Mouse (Mus musculus) intestine, postnatal 0 days (tissue): ENCODE measurements at regions not wholly inside any gene's neighbourhood (a gene's known extent, or its start where the extent isn't known, plus 50 kb on each side); places are given as distances from the start of the nearest gene placed in this dataset.

Experiments used
- ATAC-seq: fragments of 200-750 bp; cut with Nextera tagmentation; 2 replicates; pipeline ENCODE4 v1.8.0; 2017; ENCODE audit warnings: mild to moderate bottlenecking, moderate TSS enrichment, moderate library complexity
- H3K27ac ChIP-seq: fragments of 300-500 bp; sonication (generic); 2 replicates; pipeline ENCODE4 v1.5.1; 2014; ENCODE audit warnings: mild to moderate bottlenecking, low read depth, low read length, moderate library complexity
- H3K27me3 ChIP-seq: fragments of 300-500 bp; sonication (generic); replicated peaks from 2 replicates; pipeline ENCODE4 v1.6.1; 2014; ENCODE audit warnings: low read length, mixed read lengths; ENCODE audit not compliant: control insufficient read depth, insufficient read depth
- H3K36me3 ChIP-seq: fragments of 300-500 bp; sonication (generic); 2 replicates; pipeline ENCODE4 v1.6.1; 2014; ENCODE audit warnings: mild to moderate bottlenecking, moderate library complexity; ENCODE audit not compliant: control insufficient read depth, insufficient read depth
- H3K4me1 ChIP-seq: fragments of 300-500 bp; sonication (generic); replicated peaks from 2 replicates; pipeline ENCODE4 v1.6.1; 2014; ENCODE audit warnings: antibody characterized with exemption, low read length, mixed read lengths; ENCODE audit not compliant: control insufficient read depth, insufficient read depth
- H3K4me2 ChIP-seq: fragments of 300-500 bp; sonication (generic); replicated peaks from 2 replicates; pipeline ENCODE4 v1.6.1; 2014; ENCODE audit warnings: low read depth, mild to moderate bottlenecking, moderate library complexity
- H3K4me3 ChIP-seq: fragments of 300-500 bp; sonication (generic); 2 replicates; pipeline ENCODE4 v1.5.1; 2014; ENCODE audit warnings: low read depth, low read length
- H3K9ac ChIP-seq: fragments of 300-500 bp; sonication (generic); 2 replicates; pipeline ENCODE4 v1.6.1; 2014; ENCODE audit warnings: mild to moderate bottlenecking, low read depth, low read length
- H3K9me3 ChIP-seq: fragments of 300-500 bp; sonication (generic); 2 replicates; pipeline ENCODE4 v1.6.1; 2016; ENCODE audit warnings: mixed run types; ENCODE audit not compliant: control insufficient read depth
- CTCF ChIP-seq: sonication (generic); IDR thresholded peaks from 2 replicates; pipeline ENCODE4 v1.5.1; 2016; ENCODE audit warnings: low read depth, mild to moderate bottlenecking, control low read depth, antibody characterized with exemption, moderate library complexity
- WGBS: fragments of 180-500 bp; shearing (Covaris S2); extraction: QIAGEN DNeasy Blood & Tissue Kit; methylation state at CpG from one replicate; pipeline ENCODE4 v1.1.7; 2014; 5-methylcytosine and 5-hydroxymethylcytosine counted together

DNA sequence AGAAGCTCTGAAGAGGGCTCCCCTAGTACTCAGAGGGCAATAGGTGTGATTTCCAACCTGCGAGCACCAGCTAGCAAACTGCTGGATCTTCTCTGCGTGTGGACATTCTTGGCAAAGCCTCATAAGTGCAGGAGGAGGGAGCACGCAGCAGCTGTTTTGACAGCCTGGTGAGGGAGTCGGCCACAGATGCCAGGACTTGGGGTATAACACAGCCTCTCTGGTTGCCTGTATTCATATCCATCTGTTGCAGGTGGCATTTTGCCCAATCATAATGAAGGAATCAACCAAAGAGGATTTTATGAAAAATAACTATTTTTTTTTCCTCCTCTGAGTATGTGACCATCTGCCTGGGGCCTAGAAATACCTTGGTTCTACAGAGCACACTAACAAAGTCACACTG lies 150.6 kb downstream of the Kif2b start:
- TF ChIP-seq CTCF, result no peak
- no peak overlapping the region for H3K9ac ChIP-seq
- H3K36me3 ChIP-seq, result no peaks in the 10 kb centered on the region
- 73% methylated on average over 4 of the region's 4 CpGs for WGBS
- H3K4me1 ChIP-seq, result no peaks in the 10 kb centered on the region
- no peaks in the 10 kb centered on the region for H3K9me3 ChIP-seq
- no peak overlapping the region for H3K27ac ChIP-seq
- H3K4me3 ChIP-seq, result no peak overlapping the region
- no peaks in the 10 kb centered on the region for H3K27me3 ChIP-seq
- no peak for ATAC-seq
- H3K4me2 ChIP-seq, result no peak overlapping the region

DNA sequence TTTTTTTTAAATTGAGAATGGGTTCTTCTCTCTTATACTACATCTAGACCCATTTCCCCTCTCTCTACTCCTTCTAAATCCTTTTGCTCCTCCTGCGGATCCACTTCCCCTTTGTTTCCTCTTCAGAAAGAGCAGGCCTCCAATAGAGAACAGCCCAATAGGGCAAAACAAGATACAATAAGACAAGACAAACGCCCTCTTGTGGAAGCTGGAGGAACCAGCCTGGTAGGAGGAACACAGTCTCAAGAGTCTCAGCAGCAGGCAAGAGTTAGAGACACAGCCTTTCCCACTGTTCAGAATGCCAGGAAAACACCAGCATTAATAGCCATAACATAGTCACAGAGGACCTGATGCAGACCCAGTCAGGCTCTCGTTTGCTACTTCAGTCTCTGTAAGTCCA lies 190.2 kb downstream of the Kif2b start:
- ATAC-seq, result no peak
- no peak overlapping the region for H3K4me3 ChIP-seq
- H3K9ac ChIP-seq, result no peak overlapping the region
- peak; percentile 22; the same call in 1 of the 2 replicates for TF ChIP-seq CTCF
- no peak overlapping the region for H3K27ac ChIP-seq
- H3K36me3 ChIP-seq, result no peaks in the 10 kb centered on the region
- H3K27me3 ChIP-seq, result no peaks in the 10 kb centered on the region
- no peaks in the 10 kb centered on the region for H3K9me3 ChIP-seq
- no peaks in the 10 kb centered on the region for H3K4me1 ChIP-seq
- 57% methylated on average over 3 of the region's 3 CpGs for WGBS
- H3K4me2 ChIP-seq, result no peak overlapping the region

DNA sequence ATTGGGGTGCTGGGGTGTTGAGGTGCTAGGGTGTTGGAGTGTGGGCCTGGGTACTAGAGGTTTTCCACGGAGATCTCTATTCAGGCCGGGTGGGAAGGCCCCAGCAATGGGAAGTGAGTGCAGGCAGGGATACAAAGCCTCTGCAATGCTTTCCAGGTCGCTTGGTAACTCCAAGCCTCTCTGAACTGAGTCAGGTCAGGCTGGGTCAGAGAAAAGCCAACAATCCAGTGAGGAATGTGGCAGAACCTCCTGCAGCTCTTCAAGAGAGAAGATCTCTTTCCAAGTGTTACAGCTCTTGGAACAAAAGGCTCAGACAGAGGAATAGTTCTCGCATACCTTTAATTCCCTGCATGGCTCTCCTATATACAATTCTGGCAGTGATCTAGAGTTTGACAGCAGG lies 220.3 kb downstream of the Kif2b start:
- Histone ChIP-seq H3K9me3 (no peaks in the 10 kb centered on the region), H3K4me1 (no peaks in the 10 kb centered on the region), H3K4me2 (no peak overlapping the region), H3K27me3 (no peaks in the 10 kb centered on the region), H3K4me3 (no peak overlapping the region), H3K27ac (no peak overlapping the region), H3K36me3 (no peaks in the 10 kb centered on the region), H3K9ac (no peak overlapping the region)
- ATAC-seq, result no peak
- WGBS, result 15% methylated on average over 4 of the region's 4 CpGs
- no peak for TF ChIP-seq CTCF

- H3K36me3 ChIP-seq, result no peaks in the 10 kb centered on the region
- H3K27ac ChIP-seq, result no peak overlapping the region
- 86% methylated on average over 1 of the region's 1 CpGs for WGBS
- no peak overlapping the region for H3K4me2 ChIP-seq
- H3K27me3 ChIP-seq, result no peaks in the 10 kb centered on the region
- no peaks in the 10 kb centered on the region for H3K9me3 ChIP-seq
- ATAC-seq, result no peak
- H3K4me1 ChIP-seq, result no peaks in the 10 kb centered on the region
- no peak overlapping the region for H3K4me3 ChIP-seq
- H3K9ac ChIP-seq, result no peak overlapping the region
- TF ChIP-seq CTCF, result no peak
Measured at GRCm38 (mm10) chr11:91342629-91343028, 234.7 kb downstream of the Kif2b start.

GRCm38 (mm10) chr11:91333056-91333455 lies 244.3 kb downstream of the Kif2b start:
- WGBS, result 85% methylated on average over 3 of the region's 3 CpGs
- Histone ChIP-seq H3K36me3 (no peaks in the 10 kb centered on the region), H3K4me2 (no peak overlapping the region), H3K4me1 (no peaks in the 10 kb centered on the region), H3K27ac (no peak overlapping the region), H3K27me3 (no peaks in the 10 kb centered on the region), H3K9ac (no peak overlapping the region), H3K4me3 (no peak overlapping the region), H3K9me3 (no peaks in the 10 kb centered on the region)
- TF ChIP-seq CTCF, result no peak
- no peak for ATAC-seq

DNA sequence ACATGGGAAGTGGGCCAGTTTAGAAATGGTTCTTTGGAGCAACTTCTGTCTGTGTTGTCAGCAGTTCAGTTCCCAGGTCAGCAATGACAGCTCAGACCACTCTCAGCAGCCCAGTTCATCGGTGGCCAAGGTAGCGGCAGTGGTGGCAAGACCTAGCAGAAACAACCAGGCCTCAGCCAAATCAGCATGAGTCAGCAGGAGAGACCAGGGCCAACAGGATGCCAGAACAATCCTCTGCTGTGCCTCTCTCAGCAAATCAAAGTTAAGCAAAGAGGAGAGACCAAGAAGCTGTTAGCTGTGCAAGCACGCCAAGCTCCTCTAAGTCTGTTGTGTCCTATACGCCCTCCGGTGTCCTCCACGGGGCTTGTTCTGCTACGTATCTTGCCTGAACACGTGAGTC lies 249.8 kb downstream of the Kif2b start:
- H3K27me3 ChIP-seq, result no peaks in the 10 kb centered on the region
- no peak overlapping the region for H3K27ac ChIP-seq
- H3K4me1 ChIP-seq, result no peaks in the 10 kb centered on the region
- ATAC-seq, result no peak
- TF ChIP-seq CTCF, result no peak
- H3K36me3 ChIP-seq, result no peaks in the 10 kb centered on the region
- 82% methylated on average over 8 of the region's 8 CpGs for WGBS
- H3K4me2 ChIP-seq, result no peak overlapping the region
- H3K4me3 ChIP-seq, result no peak overlapping the region
- H3K9ac ChIP-seq, result no peak overlapping the region
- no peaks in the 10 kb centered on the region for H3K9me3 ChIP-seq

DNA sequence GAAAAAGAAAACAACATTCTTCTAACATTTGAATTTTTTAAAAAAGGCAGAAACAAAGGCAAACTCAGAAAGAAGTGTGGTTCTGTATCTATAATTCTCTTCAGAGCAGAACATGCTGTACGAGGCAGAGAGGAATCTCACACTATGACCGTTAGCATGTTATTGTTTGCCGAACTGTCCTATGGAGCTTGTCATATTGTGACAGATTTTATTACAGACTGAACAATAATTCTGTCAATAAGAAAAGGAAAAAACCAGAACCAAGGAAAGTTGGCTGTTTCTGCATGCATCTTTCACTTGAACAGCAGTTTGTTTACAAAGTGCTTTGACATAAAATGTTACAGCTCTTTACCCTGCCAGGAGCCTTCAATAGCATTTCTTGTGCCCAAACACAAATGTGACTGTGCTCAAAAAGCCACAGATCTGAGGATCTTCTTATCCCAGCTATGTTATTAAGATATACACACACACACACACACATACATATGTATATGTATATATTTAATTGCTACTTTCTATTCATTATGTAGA lies 267.1 kb downstream of the Kif2b start:
- H3K9me3 ChIP-seq, result no peaks in the 10 kb centered on the region
- no peaks in the 10 kb centered on the region for H3K36me3 ChIP-seq
- no peak overlapping the region for H3K9ac ChIP-seq
- no peaks in the 10 kb centered on the region for H3K27me3 ChIP-seq
- 54% methylated on average over 3 of the region's 3 CpGs for WGBS
- ATAC-seq, result no peak
- H3K4me1 ChIP-seq, result no peaks in the 10 kb centered on the region
- no peak for TF ChIP-seq CTCF
- no peak overlapping the region for H3K4me2 ChIP-seq
- no peak overlapping the region for H3K27ac ChIP-seq
- no peak overlapping the region for H3K4me3 ChIP-seq
